Mouse (Mus musculus) E14TG2a.4 (cell line): Measurements from ENCODE around the gene Sap30.

Experiments used
- CTCF ChIP-seq: conservative IDR thresholded peaks from 2 replicates; pipeline ENCODE4 v1.5.1; 2014; ENCODE audit warnings: low read length
- NANOG ChIP-seq: IDR thresholded peaks from 2 replicates; pipeline ENCODE4 v1.6.1; 2014; ENCODE audit warnings: borderline replicate concordance, low read length, mixed read lengths
- POU5F1 ChIP-seq: IDR thresholded peaks from 2 replicates; pipeline ENCODE4 v1.6.1; 2014; ENCODE audit warnings: low read length, borderline replicate concordance

DNA sequence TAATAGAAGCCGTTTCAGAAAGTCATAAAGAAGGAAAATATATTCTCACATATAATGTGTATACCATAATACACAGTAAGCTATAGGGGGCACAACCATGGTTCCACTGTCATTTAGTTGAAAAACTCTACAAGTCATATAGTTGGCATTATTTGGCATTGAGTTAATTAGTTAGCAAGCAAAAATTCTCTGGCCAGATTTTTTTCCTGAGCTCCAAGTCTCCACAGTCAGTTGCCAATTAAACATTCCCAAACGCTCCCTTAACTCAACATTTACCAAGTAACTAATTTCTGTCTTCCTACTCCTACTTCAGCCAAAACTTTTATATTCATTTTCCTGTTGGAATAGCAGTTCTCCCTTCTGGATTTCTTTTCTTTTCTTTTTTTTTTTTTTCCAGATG lies 34.3 kb downstream of the Sap30 start:
- TF ChIP-seq CTCF (no peak), NANOG (no peak), POU5F1 (no peak)
